Mouse (Mus musculus): ENCODE results near the gene Col19a1.

GRCm38 (mm10) chr1:24292515-24292914 lies 294.8 kb downstream of the Col19a1 start:
- no peak for TF ChIP-seq CTCF (IDR thresholded peaks at IDR 0.05; ENCODE audit: low read depth, low read length)
- no peak for TF ChIP-seq POLR2A (IDR thresholded peaks at IDR 0.05; ENCODE audit: extremely low read depth, insufficient read depth, low read length)
